ENCODE assay signal across 9 mouse cellular contexts in the genomic region with DNA sequence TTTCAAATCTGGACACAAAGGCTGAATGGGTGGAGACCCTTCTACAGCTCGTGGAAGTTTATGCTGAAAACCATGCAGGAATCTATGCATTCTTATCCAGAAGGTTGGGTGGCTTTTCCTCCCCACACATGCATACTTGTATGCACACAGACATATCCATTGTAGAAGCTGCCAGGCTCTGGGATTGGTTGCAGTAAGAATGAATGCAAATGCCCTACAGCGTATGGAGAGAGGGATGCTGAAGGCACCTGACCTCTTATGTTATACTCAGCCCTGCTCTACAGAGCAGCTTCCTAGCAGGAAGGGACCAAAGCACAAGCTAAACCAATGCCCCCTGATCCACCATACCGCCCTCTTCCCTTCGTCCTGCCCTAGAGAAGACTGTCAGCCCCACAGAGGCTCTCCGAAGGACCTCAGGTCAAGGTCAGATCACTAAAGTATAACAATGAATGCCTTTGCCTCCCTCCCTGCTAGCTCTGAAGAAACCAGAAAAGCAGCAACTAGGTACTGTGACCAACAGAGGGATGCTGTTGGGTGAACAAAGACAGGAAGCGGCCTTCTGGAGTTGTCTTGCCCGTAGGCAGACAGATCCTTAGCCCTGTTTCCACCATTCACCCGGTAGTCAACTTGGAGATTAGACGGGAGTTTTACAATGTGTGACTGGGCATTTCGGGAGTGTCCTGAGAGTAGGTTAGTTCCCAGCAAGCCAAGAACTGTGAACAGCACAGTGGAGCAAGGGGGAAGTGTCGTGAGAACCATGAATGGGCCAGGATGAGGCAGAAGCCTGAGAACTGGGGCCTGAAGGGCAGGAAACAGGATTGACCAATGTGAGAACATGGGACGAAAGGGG. TPM values are rescaled to one million over a fixed set of nuclear protein-coding genes. Genes with fewer than 3 reads are reported as not detected.
DNase-seq lines count a peak whose midpoint lies in the region; ATAC-seq and TF ChIP-seq lines count a peak whose summit lies in the region.
"Had no signal": no experiment of that assay in that cellular context is flagged by ENCODE, and none has a peak within 500 bp of the region (broad histone marks: within the 10 kb centered on the region; RNA-seq: fewer than 3 reads in every experiment).

No protein-coding gene starts in this region.

- no peak overlapping the region for H3K9ac ChIP-seq in ES-Bruce4 (ENCODE audit: low read depth, poor library complexity, severe bottlenecking)
- peak overlapping the region; percentile 93 for H3K9ac ChIP-seq in forebrain, embryonic 16.5 days (replicated peaks; ENCODE audit: low read depth, low read length)
- H3K9ac ChIP-seq in liver, embryonic 16.5 days (ENCODE audit: low read depth, low read length): no peak overlapping the region

- TF ChIP-seq EP300 in ES-Bruce4 (IDR thresholded peaks at IDR 0.05; ENCODE audit: insufficient read depth, low read depth, low read length): no peak

- no peak for TF ChIP-seq POLR2A in ES-Bruce4 (IDR thresholded peaks at IDR 0.05; ENCODE audit: insufficient read depth, low read length)

- H3K4me3 ChIP-seq in ES-Bruce4 (ENCODE audit: low read depth, low read length): no peak overlapping the region
- peak overlapping the region; percentile 68 for H3K4me3 ChIP-seq in forebrain, embryonic 16.5 days (replicated peaks; ENCODE audit: low read length)
- no peak overlapping the region for H3K4me3 ChIP-seq in liver, embryonic 16.5 days (ENCODE audit: low read depth, low read length)
- H3K4me3 ChIP-seq: myocyte had no signal

- H3K4me1 ChIP-seq in ES-Bruce4 (ENCODE audit: control insufficient read depth, insufficient read depth, low read length): peaks cover 4% of the 10 kb centered on the region
- peaks cover 34% of the 10 kb centered on the region for H3K4me1 ChIP-seq in forebrain, embryonic 16.5 days (replicated peaks; ENCODE audit: control insufficient read depth, insufficient read depth, low read length)
- no peaks in the 10 kb centered on the region for H3K4me1 ChIP-seq in liver, embryonic 16.5 days (ENCODE audit: control insufficient read depth, low read depth, low read length)

- no peaks in the 10 kb centered on the region for H3K36me3 ChIP-seq in ES-Bruce4 (ENCODE audit: control insufficient read depth, insufficient read depth, low read length, poor library complexity, severe bottlenecking)
- no peaks in the 10 kb centered on the region for H3K36me3 ChIP-seq in forebrain, embryonic 16.5 days (ENCODE audit: control insufficient read depth, insufficient read depth)
- H3K36me3 ChIP-seq in liver, embryonic 16.5 days (ENCODE audit: control insufficient read depth, insufficient read depth): no peaks in the 10 kb centered on the region

- no peaks in the 10 kb centered on the region for H3K9me3 ChIP-seq in ES-Bruce4 (replicated peaks; ENCODE audit: control insufficient read depth, insufficient read depth, low read length, poor library complexity, severe bottlenecking)
- no peaks in the 10 kb centered on the region for H3K9me3 ChIP-seq in forebrain, embryonic 16.5 days (ENCODE audit: control insufficient read depth, low read length)
- H3K9me3 ChIP-seq in liver, embryonic 16.5 days (replicated peaks; ENCODE audit: control insufficient read depth, low read length): no peaks in the 10 kb centered on the region

- H3K27me3 ChIP-seq in ES-Bruce4 (ENCODE audit: control insufficient read depth, insufficient read depth, low read length, poor library complexity, severe bottlenecking): no peaks in the 10 kb centered on the region
- no peaks in the 10 kb centered on the region for H3K27me3 ChIP-seq in forebrain, embryonic 16.5 days (replicated peaks; ENCODE audit: control insufficient read depth, insufficient read depth, low read length)
- peaks cover 7% of the 10 kb centered on the region for H3K27me3 ChIP-seq in liver, embryonic 16.5 days (ENCODE audit: control insufficient read depth, insufficient read depth, low read depth, low read length)

- peak; percentile 47 for ATAC-seq in forebrain, embryonic 16.5 days
- ATAC-seq in liver, embryonic 16.5 days (ENCODE audit: low read depth): no peak

- 70% methylated on average over 12 of the region's 12 CpGs for WGBS in forebrain, embryonic 16.5 days
- 58% methylated on average over 12 of the region's 12 CpGs for WGBS in liver, embryonic 16.5 days (ENCODE audit: insufficient replicate concordance)

- H3K4me2 ChIP-seq in forebrain, embryonic 16.5 days (ENCODE audit: low read length): peak overlapping the region; percentile 88
- H3K4me2 ChIP-seq in liver, embryonic 16.5 days (ENCODE audit: low read depth, low read length): peak overlapping the region; percentile 17; the same call in 1 of the 2 replicates

- peak overlapping the region; percentile 53 for H3K27ac ChIP-seq in ES-Bruce4 (ENCODE audit: insufficient read depth, low read length)
- H3K27ac ChIP-seq in forebrain, embryonic 16.5 days (ENCODE audit: low read length): peak overlapping the region; percentile 96
- no peak overlapping the region for H3K27ac ChIP-seq in liver, embryonic 16.5 days (ENCODE audit: low read length)

- peak; percentile 92 for DNase-seq in heart, adult 11 months
- DNase-seq in heart, adult 9 months (ENCODE audit: low spot score in 2 of 2): no peak
- DNase-seq in adrenal gland, postnatal 36 days: no peak
- no peak for DNase-seq in thymus, postnatal 0 days (ENCODE audit: low spot score)
- DNase-seq in urinary bladder, postnatal 4 days (ENCODE audit: low spot score in 2 of 2): no peak

- no peak for TF ChIP-seq CTCF in ES-Bruce4 (IDR thresholded peaks at IDR 0.05; ENCODE audit: low read depth, low read length)

RNA-seq across cellular contexts. Expression of gene Fam166b, which starts 21.6 kb away (rescaled TPM):
- polyA plus RNA-seq in ES-Bruce4 (2011; ENCODE audit: insufficient read depth, insufficient read length, low read depth, missing spikeins): 2.1 and 2.4 TPM in 2 replicates
- 0.47 and 0.68 TPM in 2 replicates for polyA plus RNA-seq in forebrain, embryonic 16.5 days (2015; fragmentation: Nextera tagmentation; extraction: Ambion mirVana)
- not detected in 2 replicates for polyA plus RNA-seq in liver, embryonic 16.5 days (2015; fragmentation: Nextera tagmentation; extraction: Ambion mirVana)
- under 1 TPM in 1 of 2 experiments, not detected in 1; 0.92 TPM for total RNA-seq in adrenal gland, postnatal 36 days (2021)
- polyA plus RNA-seq in thymus, postnatal 0 days (2015; fragmentation: Nextera tagmentation; extraction: Ambion mirVana): 0.14 and 0.19 TPM in 2 replicates

RNA-seq across cellular contexts. Expression of gene Rusc2, which starts 25.5 kb away (rescaled TPM):
- polyA plus RNA-seq in ES-Bruce4 (2011; ENCODE audit: insufficient read depth, insufficient read length, low read depth, missing spikeins): 24.9 and 27.0 TPM in 2 replicates
- polyA plus RNA-seq in forebrain, embryonic 16.5 days (2015; fragmentation: Nextera tagmentation; extraction: Ambion mirVana): 64.6 and 74.8 TPM in 2 replicates
- 2.0 and 2.9 TPM in 2 replicates for polyA plus RNA-seq in liver, embryonic 16.5 days (2015; fragmentation: Nextera tagmentation; extraction: Ambion mirVana)
- 10 to 100 TPM; 37.2 to 50.1 TPM for total RNA-seq in adrenal gland, postnatal 36 days (2021)
- 0.48 and 0.69 TPM in 2 replicates for polyA plus RNA-seq in thymus, postnatal 0 days (2015; fragmentation: Nextera tagmentation; extraction: Ambion mirVana)

RNA-seq across cellular contexts. Expression of gene Tesk1, which starts 34.4 kb away (rescaled TPM):
- polyA plus RNA-seq in ES-Bruce4 (2011; ENCODE audit: insufficient read depth, insufficient read length, low read depth, missing spikeins): 12.6 and 14.9 TPM in 2 replicates
- polyA plus RNA-seq in forebrain, embryonic 16.5 days (2015; fragmentation: Nextera tagmentation; extraction: Ambion mirVana): 7.5 and 8.6 TPM in 2 replicates
- polyA plus RNA-seq in liver, embryonic 16.5 days (2015; fragmentation: Nextera tagmentation; extraction: Ambion mirVana): 0.15 TPM in 2 replicates
- 10 to 100 TPM; 52.2 to 65.5 TPM for total RNA-seq in adrenal gland, postnatal 36 days (2021)
- polyA plus RNA-seq in thymus, postnatal 0 days (2015; fragmentation: Nextera tagmentation; extraction: Ambion mirVana): 2.1 and 2.8 TPM in 2 replicates

RNA-seq across cellular contexts. Expression of gene Cd72, which starts 47.1 kb away (rescaled TPM):
- not detected in 2 replicates for polyA plus RNA-seq in ES-Bruce4 (2011; ENCODE audit: insufficient read depth, insufficient read length, low read depth, missing spikeins)
- 3.6 and 6.5 TPM in 2 replicates for polyA plus RNA-seq in forebrain, embryonic 16.5 days (2015; fragmentation: Nextera tagmentation; extraction: Ambion mirVana)
- polyA plus RNA-seq in liver, embryonic 16.5 days (2015; fragmentation: Nextera tagmentation; extraction: Ambion mirVana): 1.6 and 1.7 TPM in 2 replicates
- 1 to 10 TPM; 2.7 to 3.4 TPM for total RNA-seq in adrenal gland, postnatal 36 days (2021)
- polyA plus RNA-seq in thymus, postnatal 0 days (2015; fragmentation: Nextera tagmentation; extraction: Ambion mirVana): 6.4 and 6.6 TPM in 2 replicates
